Mouse (Mus musculus): ENCODE results near the gene Arhgef16. TPM values are rescaled to one million over a fixed set of nuclear protein-coding genes. Genes with fewer than 3 reads are reported as not detected.

Gene Arhgef16
- polyA plus RNA-seq, 1 experiment from 2014 or later, result 2.5 TPM

GRCm38 (mm10) chr4:154293735-154294201 is 7.7 kb downstream of the Arhgef16 start:
- H3K4me2 ChIP-seq, result no peak overlapping the region
- H3K27ac ChIP-seq (replicated peaks), result peak overlapping the region; percentile 50
- H3K4me1 ChIP-seq, result peaks cover 25% of the 10 kb centered on the region
- H3K4me3 ChIP-seq, result no peak overlapping the region
- peak overlapping the region; percentile 30; the same call in 1 of the 2 replicates for H3K9ac ChIP-seq
- H3K9me3 ChIP-seq, result no peaks in the 10 kb centered on the region
- H3K27me3 ChIP-seq (replicated peaks), result peaks cover 12% of the 10 kb centered on the region
- 25% methylated on average over 4 of the region's 4 CpGs for WGBS
- no peak for ATAC-seq (ENCODE audit: extremely low read depth, insufficient number of reproducible peaks, low FRiP score, low TSS enrichment)
- no peaks in the 10 kb centered on the region for H3K36me3 ChIP-seq

- H3K36me3 ChIP-seq, result no peaks in the 10 kb centered on the region
- H3K9ac ChIP-seq, result no peak overlapping the region
- H3K27ac ChIP-seq (replicated peaks), result no peak overlapping the region
- no peak for ATAC-seq (ENCODE audit: extremely low read depth, insufficient number of reproducible peaks, low FRiP score, low TSS enrichment)
- no peaks in the 10 kb centered on the region for H3K27me3 ChIP-seq (replicated peaks)
- H3K4me1 ChIP-seq, result no peaks in the 10 kb centered on the region
- no peaks in the 10 kb centered on the region for H3K9me3 ChIP-seq
- no peak overlapping the region for H3K4me2 ChIP-seq
- H3K4me3 ChIP-seq, result no peak overlapping the region
- 47% methylated on average over 7 of the region's 7 CpGs for WGBS
These were observed 17.8 kb downstream of the Arhgef16 start for GRCm38 (mm10) chr4:154283671-154284070.

GRCm38 (mm10) chr4:154279481-154279880 is 22.0 kb downstream of the Arhgef16 start:
- H3K27me3 ChIP-seq (replicated peaks), result no peaks in the 10 kb centered on the region
- H3K36me3 ChIP-seq, result peaks cover 11% of the 10 kb centered on the region
- no peak overlapping the region for H3K9ac ChIP-seq
- H3K4me2 ChIP-seq, result no peak overlapping the region
- no peaks in the 10 kb centered on the region for H3K9me3 ChIP-seq
- H3K4me3 ChIP-seq, result no peak overlapping the region
- no peak overlapping the region for H3K27ac ChIP-seq (replicated peaks)
- no peak; the same call in 1 of the 2 replicates for ATAC-seq (ENCODE audit: extremely low read depth, insufficient number of reproducible peaks, low FRiP score, low TSS enrichment)
- no peaks in the 10 kb centered on the region for H3K4me1 ChIP-seq
- 59% methylated on average over 9 of the region's 9 CpGs for WGBS

DNA sequence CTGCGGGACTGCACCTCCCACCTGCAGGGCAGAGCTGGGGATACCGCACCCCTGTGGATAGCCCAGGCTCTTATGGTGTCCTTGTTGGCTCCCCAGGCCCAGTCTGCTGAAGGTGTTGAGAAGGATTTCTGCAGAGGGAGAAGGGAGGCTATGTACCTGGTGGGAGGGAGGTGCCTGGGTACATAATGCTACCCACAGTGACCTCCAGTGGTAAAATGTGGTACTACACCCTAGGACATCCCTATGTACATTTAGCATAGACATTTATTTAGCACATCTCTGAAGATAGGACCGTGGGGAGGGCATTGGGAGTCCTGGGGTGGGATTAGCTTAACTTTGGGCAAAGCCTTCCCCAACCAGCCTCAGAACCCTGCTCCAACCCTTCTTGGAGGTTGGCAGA is 28.5 kb downstream of the Arhgef16 start:
- Histone ChIP-seq H3K9me3 (no peaks in the 10 kb centered on the region), H3K4me3 (no peak overlapping the region), H3K27me3 (replicated peaks) (no peaks in the 10 kb centered on the region), H3K4me1 (peaks cover 4% of the 10 kb centered on the region; the same call in 1 of the 2 replicates), H3K4me2 (no peak overlapping the region), H3K36me3 (peaks cover 19% of the 10 kb centered on the region), H3K27ac (replicated peaks) (no peak overlapping the region), H3K9ac (no peak overlapping the region)
- 52% methylated on average over 3 of the region's 3 CpGs for WGBS
- no peak for ATAC-seq (ENCODE audit: extremely low read depth, insufficient number of reproducible peaks, low FRiP score, low TSS enrichment)

DNA sequence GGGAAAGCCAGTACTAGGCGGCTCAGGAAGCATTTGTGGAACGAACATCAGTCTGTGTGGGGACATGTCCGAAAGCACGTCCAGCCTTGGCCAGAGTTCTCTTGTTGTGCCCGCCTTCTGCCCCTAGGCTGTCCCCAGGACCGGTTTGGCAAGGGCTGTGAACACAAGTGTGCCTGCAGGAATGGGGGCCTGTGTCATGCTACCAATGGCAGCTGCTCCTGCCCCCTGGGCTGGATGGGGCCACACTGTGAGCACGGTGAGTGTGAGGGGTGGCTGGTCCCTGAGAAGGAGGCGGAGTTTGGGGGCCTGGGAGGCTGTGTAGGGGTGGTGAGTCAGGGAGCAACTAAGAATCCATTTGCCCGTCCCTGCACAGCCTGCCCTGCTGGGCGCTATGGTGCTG is 32.0 kb downstream of the Arhgef16 start:
- peaks cover 14% of the 10 kb centered on the region; the same call in 1 of the 2 replicates for H3K36me3 ChIP-seq
- 50% methylated on average over 10 of the region's 10 CpGs for WGBS
- no peaks in the 10 kb centered on the region for H3K27me3 ChIP-seq (replicated peaks)
- H3K4me1 ChIP-seq, result peaks cover 4% of the 10 kb centered on the region; the same call in 1 of the 2 replicates
- no peak overlapping the region for H3K4me2 ChIP-seq
- ATAC-seq (ENCODE audit: extremely low read depth, insufficient number of reproducible peaks, low FRiP score, low TSS enrichment), result no peak
- no peak overlapping the region for H3K9ac ChIP-seq
- no peak overlapping the region for H3K4me3 ChIP-seq
- H3K9me3 ChIP-seq, result no peaks in the 10 kb centered on the region
- no peak overlapping the region for H3K27ac ChIP-seq (replicated peaks)

GRCm38 (mm10) chr4:154267511-154267910 is 34.0 kb downstream of the Arhgef16 start:
- 77% methylated on average over 6 of the region's 6 CpGs for WGBS
- Histone ChIP-seq H3K27ac (replicated peaks) (no peak overlapping the region), H3K4me1 (peaks cover 4% of the 10 kb centered on the region; the same call in 1 of the 2 replicates), H3K9ac (no peak overlapping the region), H3K27me3 (replicated peaks) (no peaks in the 10 kb centered on the region), H3K4me3 (no peak overlapping the region), H3K9me3 (0 out of 2 replicates have a peak, but pooled peaks cover 4% of the 10 kb centered on the region), H3K4me2 (no peak overlapping the region), H3K36me3 (peaks cover 19% of the 10 kb centered on the region)
- no peak for ATAC-seq (ENCODE audit: extremely low read depth, insufficient number of reproducible peaks, low FRiP score, low TSS enrichment)

DNA sequence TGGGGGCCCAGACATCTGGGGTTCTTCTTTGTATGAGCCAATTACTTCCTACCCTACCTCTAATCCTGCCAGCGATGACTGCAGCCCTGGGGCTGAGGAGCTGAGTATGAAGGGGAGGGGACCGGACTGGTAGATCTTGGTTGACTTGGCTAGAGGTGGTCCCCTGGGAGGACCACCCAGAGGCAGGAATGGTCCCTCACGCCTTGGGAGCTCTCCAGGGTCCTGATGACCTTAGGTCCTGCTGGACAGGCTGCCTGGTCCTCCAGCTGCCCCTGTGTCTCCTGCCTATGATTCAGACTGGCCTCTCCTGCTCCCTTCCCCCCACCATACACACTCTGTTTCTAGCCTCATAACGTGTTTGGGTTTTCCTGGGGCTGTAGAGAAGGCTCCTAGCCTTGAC is 39.4 kb downstream of the Arhgef16 start:
- ATAC-seq (ENCODE audit: extremely low read depth, insufficient number of reproducible peaks, low FRiP score, low TSS enrichment), result no peak
- no peaks in the 10 kb centered on the region for H3K4me1 ChIP-seq
- no peaks in the 10 kb centered on the region for H3K27me3 ChIP-seq (replicated peaks)
- H3K9me3 ChIP-seq, result 0 out of 2 replicates have a peak, but pooled peaks cover 4% of the 10 kb centered on the region
- H3K27ac ChIP-seq (replicated peaks), result no peak overlapping the region
- WGBS, result 41% methylated on average over 4 of the region's 4 CpGs
- H3K9ac ChIP-seq, result no peak overlapping the region
- peaks cover 19% of the 10 kb centered on the region for H3K36me3 ChIP-seq
- H3K4me3 ChIP-seq, result no peak overlapping the region
- no peak overlapping the region for H3K4me2 ChIP-seq

GRCm38 (mm10) chr4:154260755-154261154 is 40.7 kb downstream of the Arhgef16 start:
- no peaks in the 10 kb centered on the region for H3K27me3 ChIP-seq (replicated peaks)
- H3K27ac ChIP-seq (replicated peaks), result no peak overlapping the region
- ATAC-seq (ENCODE audit: extremely low read depth, insufficient number of reproducible peaks, low FRiP score, low TSS enrichment), result no peak
- H3K36me3 ChIP-seq, result peaks cover 19% of the 10 kb centered on the region
- no peak overlapping the region for H3K9ac ChIP-seq
- 87% methylated on average over 5 of the region's 5 CpGs for WGBS
- no peaks in the 10 kb centered on the region for H3K4me1 ChIP-seq
- H3K4me2 ChIP-seq, result no peak overlapping the region
- no peak overlapping the region for H3K4me3 ChIP-seq
- H3K9me3 ChIP-seq, result 0 out of 2 replicates have a peak, but pooled peaks cover 4% of the 10 kb centered on the region

- WGBS, result 79% methylated on average over 20 of the region's 20 CpGs
- H3K9ac ChIP-seq, result no peak overlapping the region
- H3K27me3 ChIP-seq (replicated peaks), result peaks cover 2% of the 10 kb centered on the region; the same call in 1 of the 2 replicates
- H3K9me3 ChIP-seq, result no peaks in the 10 kb centered on the region
- no peaks in the 10 kb centered on the region for H3K4me1 ChIP-seq
- H3K36me3 ChIP-seq, result no peaks in the 10 kb centered on the region
- ATAC-seq (ENCODE audit: extremely low read depth, insufficient number of reproducible peaks, low FRiP score, low TSS enrichment), result no peak
- no peak overlapping the region for H3K4me3 ChIP-seq
- H3K27ac ChIP-seq (replicated peaks), result no peak overlapping the region
- no peak overlapping the region for H3K4me2 ChIP-seq
These were observed 48.8 kb downstream of the Arhgef16 start for GRCm38 (mm10) chr4:154252537-154253255.

DNA sequence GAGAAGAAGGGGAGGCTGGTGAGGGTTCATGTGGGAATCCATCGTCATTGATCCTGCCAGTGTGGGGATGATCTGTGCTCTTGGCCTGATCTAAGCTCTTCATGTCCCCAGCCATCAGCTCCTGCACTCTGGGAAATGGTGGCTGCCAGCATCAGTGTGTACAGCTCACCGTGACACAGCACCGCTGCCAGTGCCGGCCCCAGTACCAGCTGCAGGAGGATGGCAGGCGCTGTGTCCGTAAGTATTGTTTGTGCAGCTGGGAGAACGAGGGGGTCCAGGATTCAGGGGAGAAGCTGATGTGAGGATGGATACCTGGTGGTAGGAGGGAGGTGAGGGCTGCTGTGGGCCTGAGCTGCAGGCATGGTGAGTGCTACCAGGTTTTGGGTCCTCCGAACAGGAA is 52.2 kb downstream of the Arhgef16 start:
- Histone ChIP-seq H3K4me1 (peaks cover 17% of the 10 kb centered on the region), H3K36me3 (no peaks in the 10 kb centered on the region), H3K27me3 (replicated peaks) (peaks cover 2% of the 10 kb centered on the region; the same call in 1 of the 2 replicates), H3K4me2 (no peak overlapping the region), H3K4me3 (no peak overlapping the region), H3K9me3 (no peaks in the 10 kb centered on the region), H3K9ac (no peak overlapping the region), H3K27ac (replicated peaks) (no peak overlapping the region)
- WGBS, result 77% methylated on average over 8 of the region's 8 CpGs
- ATAC-seq (ENCODE audit: extremely low read depth, insufficient number of reproducible peaks, low FRiP score, low TSS enrichment), result no peak

- 75% methylated on average over 21 of the region's 21 CpGs for WGBS
- H3K4me2 ChIP-seq, result no peak overlapping the region
- no peak overlapping the region for H3K4me3 ChIP-seq
- peaks cover 17% of the 10 kb centered on the region for H3K4me1 ChIP-seq
- H3K27ac ChIP-seq (replicated peaks), result no peak overlapping the region
- no peaks in the 10 kb centered on the region for H3K36me3 ChIP-seq
- no peak overlapping the region for H3K9ac ChIP-seq
- no peaks in the 10 kb centered on the region for H3K9me3 ChIP-seq
- ATAC-seq (ENCODE audit: extremely low read depth, insufficient number of reproducible peaks, low FRiP score, low TSS enrichment), result no peak
- H3K27me3 ChIP-seq (replicated peaks), result peaks cover 2% of the 10 kb centered on the region; the same call in 1 of the 2 replicates
These were observed 53.2 kb downstream of the Arhgef16 start for GRCm38 (mm10) chr4:154248092-154248805.
